Mouse (Mus musculus): ENCODE measurements around the gene Dcbld2. TPM values are rescaled to one million over a fixed set of nuclear protein-coding genes. Genes with fewer than 3 reads are reported as not detected.

Gene Dcbld2
- total and polyA plus RNA-seq, 2 experiments from 2014 or later, result 3.0 to 24.7 TPM

GRCm38 (mm10) chr16:58504945-58505344 is 96.7 kb downstream of the Dcbld2 start:
- no peaks in the 10 kb centered on the region for H3K36me3 ChIP-seq (ENCODE audit: insufficient read depth)
- H3K4me2 ChIP-seq (ENCODE audit: low read depth), result no peak overlapping the region
- no peak for ATAC-seq
- no peak for DNase-seq
- no peak overlapping the region for H3K27ac ChIP-seq (ENCODE audit: low read depth, low read length)
- H3K4me1 ChIP-seq (ENCODE audit: insufficient read depth), result no peaks in the 10 kb centered on the region
- TF ChIP-seq CTCF (IDR thresholded peaks at IDR 0.05; ENCODE audit: low read depth), result no peak
- no peaks in the 10 kb centered on the region for H3K9me3 ChIP-seq (ENCODE audit: low read length)
- H3K27me3 ChIP-seq (ENCODE audit: insufficient read depth, low read length), result no peaks in the 10 kb centered on the region
- no peak overlapping the region for H3K9ac ChIP-seq
- no peak overlapping the region for H3K4me3 ChIP-seq (ENCODE audit: low read depth, low read length)

GRCm38 (mm10) chr16:58512181-58512761 is 104.0 kb downstream of the Dcbld2 start:
- DNase-seq (peak; percentile 11), ATAC-seq (0 out of 2 replicates have a peak, but pooled peaks have one; percentile 23)
- H3K9ac ChIP-seq, result no peak overlapping the region
- TF ChIP-seq CTCF (IDR thresholded peaks at IDR 0.05; ENCODE audit: low read depth), result no peak
- H3K9me3 ChIP-seq (ENCODE audit: low read length), result no peaks in the 10 kb centered on the region
- H3K27ac ChIP-seq (ENCODE audit: low read depth, low read length), result no peak overlapping the region
- no peak overlapping the region for H3K4me2 ChIP-seq (ENCODE audit: low read depth)
- no peaks in the 10 kb centered on the region for H3K27me3 ChIP-seq (ENCODE audit: insufficient read depth, low read length)
- no peaks in the 10 kb centered on the region for H3K36me3 ChIP-seq (ENCODE audit: insufficient read depth)
- H3K4me1 ChIP-seq (ENCODE audit: insufficient read depth), result no peaks in the 10 kb centered on the region
- H3K4me3 ChIP-seq (ENCODE audit: low read depth, low read length), result no peak overlapping the region
- 26% methylated on average over 9 of the region's 9 CpGs for WGBS

- Histone ChIP-seq H3K9me3 (ENCODE audit: low read length) (no peaks in the 10 kb centered on the region), H3K4me1 (ENCODE audit: insufficient read depth) (no peaks in the 10 kb centered on the region), H3K4me2 (ENCODE audit: low read depth) (no peak overlapping the region), H3K36me3 (ENCODE audit: insufficient read depth) (no peaks in the 10 kb centered on the region), H3K9ac (no peak overlapping the region), H3K27me3 (ENCODE audit: insufficient read depth, low read length) (no peaks in the 10 kb centered on the region), H3K4me3 (ENCODE audit: low read depth, low read length) (no peak overlapping the region), H3K27ac (ENCODE audit: low read depth, low read length) (no peak overlapping the region)
- 21% methylated on average over 3 of the region's 3 CpGs for WGBS
- TF ChIP-seq CTCF (IDR thresholded peaks at IDR 0.05; ENCODE audit: low read depth), result no peak
- DNase-seq (peak; percentile 16), ATAC-seq (peak; percentile 61)
Measured at GRCm38 (mm10) chr16:58512887-58513286, 104.6 kb downstream of the Dcbld2 start.

GRCm38 (mm10) chr16:58513755-58514154 is 105.5 kb downstream of the Dcbld2 start:
- no peaks in the 10 kb centered on the region for H3K27me3 ChIP-seq (ENCODE audit: insufficient read depth, low read length)
- no peak overlapping the region for H3K4me2 ChIP-seq (ENCODE audit: low read depth)
- no peaks in the 10 kb centered on the region for H3K36me3 ChIP-seq (ENCODE audit: insufficient read depth)
- H3K27ac ChIP-seq (ENCODE audit: low read depth, low read length), result no peak overlapping the region
- H3K4me1 ChIP-seq (ENCODE audit: insufficient read depth), result no peaks in the 10 kb centered on the region
- ATAC-seq, result no peak
- no peak for DNase-seq
- H3K9ac ChIP-seq, result no peak overlapping the region
- 57% methylated on average over 6 of the region's 6 CpGs for WGBS
- no peaks in the 10 kb centered on the region for H3K9me3 ChIP-seq (ENCODE audit: low read length)
- no peak overlapping the region for H3K4me3 ChIP-seq (ENCODE audit: low read depth, low read length)
- no peak for TF ChIP-seq CTCF (IDR thresholded peaks at IDR 0.05; ENCODE audit: low read depth)

- 91% methylated on average over 9 of the region's 9 CpGs for WGBS
- ATAC-seq (no peak), DNase-seq (no peak)
- Histone ChIP-seq H3K9me3 (ENCODE audit: low read length) (no peaks in the 10 kb centered on the region), H3K4me2 (ENCODE audit: low read depth) (no peak overlapping the region), H3K4me1 (ENCODE audit: insufficient read depth) (no peaks in the 10 kb centered on the region), H3K27me3 (ENCODE audit: insufficient read depth, low read length) (no peaks in the 10 kb centered on the region), H3K4me3 (ENCODE audit: low read depth, low read length) (no peak overlapping the region), H3K9ac (no peak overlapping the region), H3K27ac (ENCODE audit: low read depth, low read length) (no peak overlapping the region), H3K36me3 (ENCODE audit: insufficient read depth) (no peaks in the 10 kb centered on the region)
- TF ChIP-seq CTCF (IDR thresholded peaks at IDR 0.05; ENCODE audit: low read depth), result peak; percentile 48
Measured at GRCm38 (mm10) chr16:58514565-58514964, 106.3 kb downstream of the Dcbld2 start.

GRCm38 (mm10) chr16:58516161-58516560 is 107.9 kb downstream of the Dcbld2 start:
- no peak for TF ChIP-seq CTCF (IDR thresholded peaks at IDR 0.05; ENCODE audit: low read depth)
- Histone ChIP-seq H3K36me3 (ENCODE audit: insufficient read depth) (no peaks in the 10 kb centered on the region), H3K27ac (ENCODE audit: low read depth, low read length) (no peak overlapping the region), H3K4me1 (ENCODE audit: insufficient read depth) (no peaks in the 10 kb centered on the region), H3K27me3 (ENCODE audit: insufficient read depth, low read length) (no peaks in the 10 kb centered on the region), H3K4me3 (ENCODE audit: low read depth, low read length) (no peak overlapping the region), H3K9ac (no peak overlapping the region), H3K9me3 (ENCODE audit: low read length) (no peaks in the 10 kb centered on the region), H3K4me2 (ENCODE audit: low read depth) (no peak overlapping the region)
- DNase-seq (no peak), ATAC-seq (no peak)
- 94% methylated on average over 2 of the region's 2 CpGs for WGBS

GRCm38 (mm10) chr16:58516960-58517798 is 108.9 kb downstream of the Dcbld2 start:
- DNase-seq (no peak), ATAC-seq (no peak)
- no peaks in the 10 kb centered on the region for H3K4me1 ChIP-seq (ENCODE audit: insufficient read depth)
- H3K27ac ChIP-seq (ENCODE audit: low read depth, low read length), result no peak overlapping the region
- no peak overlapping the region for H3K4me3 ChIP-seq (ENCODE audit: low read depth, low read length)
- no peaks in the 10 kb centered on the region for H3K27me3 ChIP-seq (ENCODE audit: insufficient read depth, low read length)
- H3K9ac ChIP-seq, result no peak overlapping the region
- TF ChIP-seq CTCF (IDR thresholded peaks at IDR 0.05; ENCODE audit: low read depth), result no peak
- no peaks in the 10 kb centered on the region for H3K9me3 ChIP-seq (ENCODE audit: low read length)
- 91% methylated on average over 7 of the region's 7 CpGs for WGBS
- H3K4me2 ChIP-seq (ENCODE audit: low read depth), result no peak overlapping the region
- H3K36me3 ChIP-seq (ENCODE audit: insufficient read depth), result no peaks in the 10 kb centered on the region

Other genes starting within 250 kb of the Dcbld2 start
- 3.9 and 12.6 TPM in 2 replicates for gene St3gal6, start 115.8 kb downstream of the Dcbld2 start, total RNA-seq (2014; rRNA removed)
- gene St3gal6, start 115.8 kb downstream of the Dcbld2 start, polyA plus RNA-seq (2015; fragmentation: Nextera tagmentation; extraction: Ambion mirVana), result 12.7 and 14.9 TPM in 2 replicates
- not detected in 2 replicates for gene Gm813, start 208.5 kb downstream of the Dcbld2 start, total RNA-seq (2014; rRNA removed)
- gene Gm813, start 208.5 kb downstream of the Dcbld2 start, polyA plus RNA-seq (2015; fragmentation: Nextera tagmentation; extraction: Ambion mirVana), result not detected in 2 replicates
- gene E330017A01Rik, start 230.3 kb downstream of the Dcbld2 start, total RNA-seq (2014; rRNA removed), result not detected in 2 replicates
- gene E330017A01Rik, start 230.3 kb downstream of the Dcbld2 start, polyA plus RNA-seq (2015; fragmentation: Nextera tagmentation; extraction: Ambion mirVana), result 0.16 TPM in 1 of 2 replicates, not detected in the other